Mouse (Mus musculus): ENCODE measurements around the gene Tmcc2. TPM values are rescaled to one million over a fixed set of nuclear protein-coding genes. Genes with fewer than 3 reads are reported as not detected.

Tmcc2 gene
- polyA plus RNA-seq, 1 experiment from 2014 or later = 9.9 TPM

GRCm38 (mm10) chr1:132420206-132420605 lies 29.1 kb upstream of the Tmcc2 start:
- no peak overlapping the region for H3K27ac ChIP-seq
- H3K36me3 ChIP-seq = no peaks in the 10 kb centered on the region
- no peaks in the 10 kb centered on the region for H3K9me3 ChIP-seq
- H3K9ac ChIP-seq = no peak overlapping the region
- no peaks in the 10 kb centered on the region for H3K27me3 ChIP-seq
- ATAC-seq (ENCODE audit: insufficient number of reproducible peaks, low FRiP score, low TSS enrichment, low read depth) = no peak
- H3K4me2 ChIP-seq = no peak overlapping the region
- no peak overlapping the region for H3K4me3 ChIP-seq
- peaks cover 21% of the 10 kb centered on the region for H3K4me1 ChIP-seq
- WGBS = 61% methylated on average over 2 of the region's 2 CpGs

- peaks cover 21% of the 10 kb centered on the region for H3K4me1 ChIP-seq
- peak within 1 kb of the TSS; percentile 83 for H3K4me3 ChIP-seq
- peak within 1 kb of the TSS; percentile 66 for H3K4me2 ChIP-seq
- H3K36me3 ChIP-seq = no peaks in the 10 kb centered on the region
- peak within 1 kb of the TSS; percentile 91 for H3K9ac ChIP-seq
- no peaks in the 10 kb centered on the region for H3K9me3 ChIP-seq
- no peaks in the 10 kb centered on the region for H3K27me3 ChIP-seq
- WGBS = under 1% methylated on average over 84 of the region's 85 CpGs
- H3K27ac ChIP-seq = peak within 1 kb of the TSS; percentile 92
- peak; percentile 96 for ATAC-seq (ENCODE audit: insufficient number of reproducible peaks, low FRiP score, low TSS enrichment, low read depth)
Measured at GRCm38 (mm10) chr1:132417319-132418251, 26.5 kb upstream of the Tmcc2 start, which contains the start of gene Dstyk. Gene Dstyk (plus strand): TSS chr1:132417555.

- H3K36me3 ChIP-seq = no peaks in the 10 kb centered on the region
- peak overlapping the region; percentile 83 for H3K4me3 ChIP-seq
- peaks cover 21% of the 10 kb centered on the region for H3K4me1 ChIP-seq
- WGBS = 14% methylated on average over 6 of the region's 6 CpGs
- no peak for ATAC-seq (ENCODE audit: insufficient number of reproducible peaks, low FRiP score, low TSS enrichment, low read depth)
- no peaks in the 10 kb centered on the region for H3K27me3 ChIP-seq
- peak overlapping the region; percentile 66 for H3K4me2 ChIP-seq
- H3K9ac ChIP-seq = peak overlapping the region; percentile 91
- H3K9me3 ChIP-seq = no peaks in the 10 kb centered on the region
- H3K27ac ChIP-seq = peak overlapping the region; percentile 92
Measured at GRCm38 (mm10) chr1:132416943-132417290, 25.8 kb upstream of the Tmcc2 start.

GRCm38 (mm10) chr1:132416244-132416942 lies 25.3 kb upstream of the Tmcc2 start:
- H3K27ac ChIP-seq = no peak overlapping the region
- H3K9ac ChIP-seq = no peak overlapping the region
- WGBS = 65% methylated on average over 8 of the region's 8 CpGs
- no peaks in the 10 kb centered on the region for H3K9me3 ChIP-seq
- no peaks in the 10 kb centered on the region for H3K36me3 ChIP-seq
- peak overlapping the region; percentile 66 for H3K4me2 ChIP-seq
- H3K4me1 ChIP-seq = peaks cover 21% of the 10 kb centered on the region
- ATAC-seq (ENCODE audit: insufficient number of reproducible peaks, low FRiP score, low TSS enrichment, low read depth) = no peak
- no peaks in the 10 kb centered on the region for H3K27me3 ChIP-seq
- no peak overlapping the region for H3K4me3 ChIP-seq

GRCm38 (mm10) chr1:132410657-132411056 lies 19.6 kb upstream of the Tmcc2 start:
- Histone ChIP-seq H3K27me3 (no peaks in the 10 kb centered on the region), H3K36me3 (no peaks in the 10 kb centered on the region), H3K4me3 (no peak overlapping the region), H3K9ac (no peak overlapping the region), H3K4me1 (no peaks in the 10 kb centered on the region), H3K4me2 (no peak overlapping the region), H3K9me3 (no peaks in the 10 kb centered on the region), H3K27ac (no peak overlapping the region)
- ATAC-seq (ENCODE audit: insufficient number of reproducible peaks, low FRiP score, low TSS enrichment, low read depth) = no peak
- 85% methylated on average over 3 of the region's 3 CpGs for WGBS

GRCm38 (mm10) chr1:132401843-132402242 lies 10.8 kb upstream of the Tmcc2 start:
- H3K9ac ChIP-seq = no peak overlapping the region
- H3K9me3 ChIP-seq = peaks cover 5% of the 10 kb centered on the region; the same call in 1 of the 2 replicates
- H3K4me2 ChIP-seq = no peak overlapping the region
- no peaks in the 10 kb centered on the region for H3K27me3 ChIP-seq
- H3K4me1 ChIP-seq = no peaks in the 10 kb centered on the region
- no peak overlapping the region for H3K27ac ChIP-seq
- no peak overlapping the region for H3K4me3 ChIP-seq
- 74% methylated on average over 1 of the region's 1 CpGs for WGBS
- H3K36me3 ChIP-seq = no peaks in the 10 kb centered on the region
- no peak for ATAC-seq (ENCODE audit: insufficient number of reproducible peaks, low FRiP score, low TSS enrichment, low read depth)

- no peak overlapping the region for H3K9ac ChIP-seq
- WGBS = 59% methylated on average over 1 of the region's 1 CpGs
- ATAC-seq (ENCODE audit: insufficient number of reproducible peaks, low FRiP score, low TSS enrichment, low read depth) = no peak
- peaks cover 5% of the 10 kb centered on the region; the same call in 1 of the 2 replicates for H3K9me3 ChIP-seq
- H3K4me1 ChIP-seq = no peaks in the 10 kb centered on the region
- no peak overlapping the region for H3K4me2 ChIP-seq
- H3K27ac ChIP-seq = no peak overlapping the region
- H3K27me3 ChIP-seq = no peaks in the 10 kb centered on the region
- H3K4me3 ChIP-seq = no peak overlapping the region
- no peaks in the 10 kb centered on the region for H3K36me3 ChIP-seq
Measured at GRCm38 (mm10) chr1:132400538-132400937, 9.5 kb upstream of the Tmcc2 start.

- WGBS = 55% methylated on average over 2 of the region's 2 CpGs
- ATAC-seq (ENCODE audit: insufficient number of reproducible peaks, low FRiP score, low TSS enrichment, low read depth) = no peak
- Histone ChIP-seq H3K27me3 (no peaks in the 10 kb centered on the region), H3K9me3 (peaks cover 5% of the 10 kb centered on the region; the same call in 1 of the 2 replicates), H3K4me1 (peaks cover 2% of the 10 kb centered on the region; the same call in 1 of the 2 replicates), H3K4me2 (no peak overlapping the region), H3K4me3 (no peak overlapping the region), H3K36me3 (no peaks in the 10 kb centered on the region), H3K9ac (no peak overlapping the region), H3K27ac (no peak overlapping the region)
Measured at GRCm38 (mm10) chr1:132396705-132397104, 5.6 kb upstream of the Tmcc2 start.

GRCm38 (mm10) chr1:132392872-132393271 lies 1.8 kb upstream of the Tmcc2 start:
- Histone ChIP-seq H3K27ac (no peak overlapping the region), H3K9me3 (no peaks in the 10 kb centered on the region), H3K36me3 (no peaks in the 10 kb centered on the region), H3K9ac (no peak overlapping the region), H3K27me3 (no peaks in the 10 kb centered on the region), H3K4me2 (no peak overlapping the region), H3K4me1 (peaks cover 29% of the 10 kb centered on the region), H3K4me3 (no peak overlapping the region)
- no peak for ATAC-seq (ENCODE audit: insufficient number of reproducible peaks, low FRiP score, low TSS enrichment, low read depth)
- 67% methylated on average over 5 of the region's 5 CpGs for whole genome bisulfite sequencing

GRCm38 (mm10) chr1:132391580-132392022 lies 520 bp upstream of the Tmcc2 start:
- Histone ChIP-seq H3K36me3 (no peaks in the 10 kb centered on the region), H3K4me2 (peak overlapping the region; percentile 88), H3K4me1 (peaks cover 36% of the 10 kb centered on the region), H3K27ac (peak overlapping the region; percentile 89), H3K9ac (peak overlapping the region; percentile 87), H3K9me3 (no peaks in the 10 kb centered on the region), H3K27me3 (no peaks in the 10 kb centered on the region), H3K4me3 (peak overlapping the region; percentile 79)
- under 1% methylated on average over 51 of the region's 54 CpGs for WGBS
- peak; percentile 93 for ATAC-seq (ENCODE audit: insufficient number of reproducible peaks, low FRiP score, low TSS enrichment, low read depth)

- Histone ChIP-seq H3K9me3 (no peaks in the 10 kb centered on the region), H3K4me1 (peaks cover 45% of the 10 kb centered on the region), H3K4me2 (peak overlapping the region; percentile 88), H3K36me3 (no peaks in the 10 kb centered on the region), H3K27me3 (no peaks in the 10 kb centered on the region), H3K9ac (no peak overlapping the region), H3K4me3 (peak overlapping the region; percentile 79), H3K27ac (peak overlapping the region; percentile 89)
- 12% methylated on average over 15 of the region's 15 CpGs for WGBS
- ATAC-seq (ENCODE audit: insufficient number of reproducible peaks, low FRiP score, low TSS enrichment, low read depth) = no peak
Measured at GRCm38 (mm10) chr1:132389886-132390585, 1.0 kb downstream of the Tmcc2 start.
